Mouse (Mus musculus): ENCODE results near the gene Insrr. TPM values are rescaled to one million over a fixed set of nuclear protein-coding genes. Genes with fewer than 3 reads are reported as not detected.
"Not testable (repeated sequence)": the region's sequence is repeated elsewhere in the genome, so short reads cannot be mapped to it uniquely, and the experiment has no call there.

Gene Insrr
- polyA plus RNA-seq, 1 experiment from 2014 or later = 1.9 TPM

GRCm38 (mm10) chr3:87812413-87812812 is 15.7 kb downstream of the Insrr start:
- no peak for ATAC-seq (ENCODE audit: low FRiP score, low read depth)
- Histone ChIP-seq H3K4me1 (peaks cover 5% of the 10 kb centered on the region; the same call in 1 of the 2 replicates), H3K36me3 (no peaks in the 10 kb centered on the region), H3K4me2 (replicated peaks) (no peak overlapping the region), H3K9ac (no peak overlapping the region), H3K4me3 (no peak overlapping the region), H3K27me3 (replicated peaks) (peaks cover 63% of the 10 kb centered on the region), H3K27ac (no peak overlapping the region), H3K9me3 (no peaks in the 10 kb centered on the region)
- WGBS = 84% methylated on average over 4 of the region's 4 CpGs

GRCm38 (mm10) chr3:87812873-87813272 is 16.1 kb downstream of the Insrr start:
- H3K4me2 ChIP-seq (replicated peaks) = no peak overlapping the region
- H3K36me3 ChIP-seq = no peaks in the 10 kb centered on the region
- H3K27ac ChIP-seq = no peak overlapping the region
- peaks cover 62% of the 10 kb centered on the region for H3K27me3 ChIP-seq (replicated peaks)
- H3K4me3 ChIP-seq = no peak overlapping the region
- H3K9ac ChIP-seq = no peak overlapping the region
- ATAC-seq (ENCODE audit: low FRiP score, low read depth) = no peak
- no peaks in the 10 kb centered on the region for H3K9me3 ChIP-seq
- peaks cover 5% of the 10 kb centered on the region; the same call in 1 of the 2 replicates for H3K4me1 ChIP-seq
- WGBS = 65% methylated on average over 10 of the region's 10 CpGs

- Histone ChIP-seq H3K4me2 (replicated peaks) (peak overlapping the region; percentile 33; the same call in 1 of the 2 replicates), H3K4me3 (no peak overlapping the region), H3K27ac (no peak overlapping the region), H3K9ac (no peak overlapping the region), H3K4me1 (no peaks in the 10 kb centered on the region), H3K27me3 (replicated peaks) (peaks cover 31% of the 10 kb centered on the region), H3K9me3 (no peaks in the 10 kb centered on the region), H3K36me3 (no peaks in the 10 kb centered on the region)
- ATAC-seq (ENCODE audit: low FRiP score, low read depth) = no peak
- WGBS = 56% methylated on average over 6 of the region's 6 CpGs
These were observed 19.4 kb downstream of the Insrr start for GRCm38 (mm10) chr3:87816166-87816565.

GRCm38 (mm10) chr3:87816646-87817093 is 19.9 kb downstream of the Insrr start:
- H3K27ac ChIP-seq = no peak overlapping the region
- H3K4me2 ChIP-seq (replicated peaks) = peak overlapping the region; percentile 33; the same call in 1 of the 2 replicates
- peaks cover 26% of the 10 kb centered on the region for H3K27me3 ChIP-seq (replicated peaks)
- ATAC-seq (ENCODE audit: low FRiP score, low read depth) = peak; percentile 57; the same call in 1 of the 2 replicates
- H3K9me3 ChIP-seq = no peaks in the 10 kb centered on the region
- WGBS = 6% methylated on average over 12 of the region's 12 CpGs
- H3K4me3 ChIP-seq = no peak overlapping the region
- no peak overlapping the region for H3K9ac ChIP-seq
- no peaks in the 10 kb centered on the region for H3K4me1 ChIP-seq
- H3K36me3 ChIP-seq = no peaks in the 10 kb centered on the region

- H3K4me2 ChIP-seq (replicated peaks) = no peak overlapping the region
- no peak overlapping the region for H3K27ac ChIP-seq
- no peak overlapping the region for H3K4me3 ChIP-seq
- H3K4me1 ChIP-seq = no peaks in the 10 kb centered on the region
- no peak for ATAC-seq (ENCODE audit: low FRiP score, low read depth)
- 56% methylated on average over 12 of the region's 12 CpGs for WGBS
- H3K9me3 ChIP-seq = no peaks in the 10 kb centered on the region
- H3K36me3 ChIP-seq = no peaks in the 10 kb centered on the region
- H3K9ac ChIP-seq = no peak overlapping the region
- H3K27me3 ChIP-seq (replicated peaks) = peaks cover 16% of the 10 kb centered on the region
These were observed 21.5 kb downstream of the Insrr start for GRCm38 (mm10) chr3:87818226-87818625.

- not testable (repeated sequence) for H3K27me3 ChIP-seq (replicated peaks); H3K9ac ChIP-seq; H3K4me2 ChIP-seq (replicated peaks); ATAC-seq (ENCODE audit: low FRiP score, low read depth); H3K36me3 ChIP-seq; H3K27ac ChIP-seq; H3K4me1 ChIP-seq; H3K4me3 ChIP-seq; H3K9me3 ChIP-seq
- whole genome bisulfite sequencing = 100% methylated on average over 1 of the region's 1 CpGs
These were observed 27.5 kb downstream of the Insrr start, which contains the start of gene Pear1 for GRCm38 (mm10) chr3:87824206-87824605. Gene Pear1, minus strand, starts transcription at chr3:87824306.

- WGBS = 47% methylated on average over 4 of the region's 4 CpGs
- H3K4me1 ChIP-seq = no peaks in the 10 kb centered on the region
- no peak for ATAC-seq (ENCODE audit: low FRiP score, low read depth)
- no peaks in the 10 kb centered on the region for H3K36me3 ChIP-seq
- H3K4me3 ChIP-seq = no peak overlapping the region
- H3K27me3 ChIP-seq (replicated peaks) = no peaks in the 10 kb centered on the region
- H3K4me2 ChIP-seq (replicated peaks) = no peak overlapping the region
- H3K27ac ChIP-seq = no peak overlapping the region
- H3K9me3 ChIP-seq = no peaks in the 10 kb centered on the region
- H3K9ac ChIP-seq = no peak overlapping the region
These were observed 31.7 kb downstream of the Insrr start for GRCm38 (mm10) chr3:87828435-87828834.

- H3K4me3 ChIP-seq = no peak overlapping the region
- WGBS = 49% methylated on average over 10 of the region's 10 CpGs
- ATAC-seq (ENCODE audit: low FRiP score, low read depth) = no peak
These were observed 32.3 kb downstream of the Insrr start for GRCm38 (mm10) chr3:87829025-87829424.

GRCm38 (mm10) chr3:87832109-87832859 is 35.5 kb downstream of the Insrr start:
- Histone ChIP-seq H3K27ac (no peak overlapping the region), H3K9me3 (no peaks in the 10 kb centered on the region), H3K4me1 (no peaks in the 10 kb centered on the region), H3K4me3 (no peak overlapping the region), H3K4me2 (replicated peaks) (no peak overlapping the region), H3K27me3 (replicated peaks) (no peaks in the 10 kb centered on the region), H3K36me3 (no peaks in the 10 kb centered on the region), H3K9ac (no peak overlapping the region)
- ATAC-seq (ENCODE audit: low FRiP score, low read depth) = no peak
- WGBS = 88% methylated on average over 7 of the region's 7 CpGs

More at GRCm38 (mm10) chr3:87829025-87829424, 32.3 kb downstream of the Insrr start:
- H3K27me3 ChIP-seq (replicated peaks) = no peaks in the 10 kb centered on the region
- H3K9me3 ChIP-seq = no peaks in the 10 kb centered on the region
- no peak overlapping the region for H3K4me2 ChIP-seq (replicated peaks)
- H3K9ac ChIP-seq = no peak overlapping the region
- no peaks in the 10 kb centered on the region for H3K36me3 ChIP-seq
- H3K4me1 ChIP-seq = no peaks in the 10 kb centered on the region
- no peak overlapping the region for H3K27ac ChIP-seq

GRCm38 (mm10) chr3:87833482-87833881 is 36.7 kb downstream of the Insrr start:
- no peak overlapping the region for H3K4me3 ChIP-seq
- H3K27ac ChIP-seq = no peak overlapping the region
- no peak for ATAC-seq (ENCODE audit: low FRiP score, low read depth)
- no peaks in the 10 kb centered on the region for H3K4me1 ChIP-seq
- no peak overlapping the region for H3K9ac ChIP-seq
- H3K4me2 ChIP-seq (replicated peaks) = no peak overlapping the region
- H3K36me3 ChIP-seq = no peaks in the 10 kb centered on the region
- H3K27me3 ChIP-seq (replicated peaks) = no peaks in the 10 kb centered on the region
- WGBS = 69% methylated on average over 5 of the region's 5 CpGs
- H3K9me3 ChIP-seq = no peaks in the 10 kb centered on the region

- Histone ChIP-seq H3K9ac (no peak overlapping the region), H3K4me3 (no peak overlapping the region), H3K27ac (no peak overlapping the region), H3K27me3 (replicated peaks) (no peaks in the 10 kb centered on the region), H3K4me1 (no peaks in the 10 kb centered on the region), H3K36me3 (no peaks in the 10 kb centered on the region), H3K4me2 (replicated peaks) (no peak overlapping the region), H3K9me3 (no peaks in the 10 kb centered on the region)
- WGBS = 1% methylated on average over 4 of the region's 4 CpGs
- ATAC-seq (ENCODE audit: low FRiP score, low read depth) = no peak
These were observed 41.9 kb downstream of the Insrr start for GRCm38 (mm10) chr3:87838622-87839021.

GRCm38 (mm10) chr3:87840858-87841257 is 44.1 kb downstream of the Insrr start:
- no peak overlapping the region for H3K4me3 ChIP-seq
- H3K9ac ChIP-seq = no peak overlapping the region
- H3K9me3 ChIP-seq = no peaks in the 10 kb centered on the region
- no peaks in the 10 kb centered on the region for H3K27me3 ChIP-seq (replicated peaks)
- no peaks in the 10 kb centered on the region for H3K4me1 ChIP-seq
- H3K4me2 ChIP-seq (replicated peaks) = no peak overlapping the region
- no peaks in the 10 kb centered on the region for H3K36me3 ChIP-seq
- ATAC-seq (ENCODE audit: low FRiP score, low read depth) = no peak
- H3K27ac ChIP-seq = no peak overlapping the region

GRCm38 (mm10) chr3:87844981-87845380 is 48.2 kb downstream of the Insrr start:
- no peaks in the 10 kb centered on the region for H3K36me3 ChIP-seq
- H3K27me3 ChIP-seq (replicated peaks) = no peaks in the 10 kb centered on the region
- no peak overlapping the region for H3K4me3 ChIP-seq
- no peak overlapping the region for H3K27ac ChIP-seq
- ATAC-seq (ENCODE audit: low FRiP score, low read depth) = no peak
- WGBS = 83% methylated on average over 4 of the region's 4 CpGs
- H3K9ac ChIP-seq = no peak overlapping the region
- H3K9me3 ChIP-seq = no peaks in the 10 kb centered on the region
- no peak overlapping the region for H3K4me2 ChIP-seq (replicated peaks)
- H3K4me1 ChIP-seq = no peaks in the 10 kb centered on the region
